Mouse (Mus musculus): ENCODE measurements at regions not wholly inside any gene's neighbourhood (a gene's known extent, or its start where the extent isn't known, plus 50 kb on each side); places are given as distances from the start of the nearest gene placed in this dataset.

DNA sequence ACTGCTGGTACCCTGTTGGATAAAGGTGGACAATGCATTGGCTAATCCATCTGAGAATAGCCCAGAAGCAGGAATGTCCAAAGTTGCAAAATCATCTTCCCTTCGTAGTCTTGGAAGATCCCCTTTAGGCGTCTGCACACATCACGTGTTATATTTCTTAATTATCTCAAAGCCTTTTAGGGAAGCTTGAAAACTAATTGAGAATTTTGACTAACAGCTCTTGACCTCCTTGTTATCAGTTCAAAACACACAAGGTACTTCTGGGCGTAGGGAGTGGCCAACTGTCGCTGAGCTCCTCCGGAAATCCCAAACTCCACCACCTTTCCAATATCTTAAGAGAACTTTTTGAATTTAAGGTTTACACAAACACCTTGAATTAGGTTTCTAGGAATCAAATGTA is 227.6 kb upstream of the Myocd start:
- no peak for TF ChIP-seq CTCF (IDR thresholded peaks at IDR 0.05; ENCODE audit: borderline replicate concordance, insufficient read depth, low read depth, low read length)
- no peak for TF ChIP-seq POLR2A (IDR thresholded peaks at IDR 0.05; ENCODE audit: borderline replicate concordance, insufficient read depth, low read length)
